ENCODE assay signal across 10 mouse cellular contexts in the genomic region with DNA sequence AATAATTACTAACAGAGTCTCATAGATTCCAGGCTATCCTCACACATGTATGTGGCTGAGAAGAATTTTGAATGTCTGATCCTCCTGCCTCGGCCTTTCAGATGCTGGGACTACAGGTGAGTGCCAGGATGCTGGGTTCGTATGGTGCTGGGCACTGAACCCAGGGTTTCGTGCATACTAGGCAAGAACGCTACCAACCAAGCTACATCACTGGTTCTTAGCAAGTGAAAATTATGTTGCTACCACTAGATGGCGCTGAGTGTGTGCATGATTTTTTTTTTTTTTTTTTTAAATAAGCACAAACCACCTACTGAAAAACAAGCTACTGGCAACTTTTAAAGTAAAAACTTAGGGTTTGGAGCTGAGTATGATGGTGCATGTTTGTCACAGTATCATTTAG. TPM values are rescaled to one million over a fixed set of nuclear protein-coding genes. Genes with fewer than 3 reads are reported as not detected.
A peak's percentile ranks its signal among the peaks of the same experiment; 100 is the strongest.
DNase-seq lines count a peak whose midpoint lies in the region; ATAC-seq and TF ChIP-seq lines count a peak whose summit lies in the region.
"Had no signal": no experiment of that assay in that cellular context is flagged by ENCODE, and none has a peak within 500 bp of the region (broad histone marks: within the 10 kb centered on the region; RNA-seq: fewer than 3 reads in every experiment).

No protein-coding gene starts in this region.

- intact Hi-C loops in heart, postnatal 10 days (cut with DNase I) = loop anchor here (1.0 to 5.0 kb wide), 4 partner anchors 117 to 350 kb away; no protein-coding TSS in a partner anchor

- H3K4me1 ChIP-seq in heart, embryonic 11.5 days (ENCODE audit: control insufficient read depth, insufficient read depth, low read length) = no peaks in the 10 kb centered on the region
- no peaks in the 10 kb centered on the region for H3K4me1 ChIP-seq in forebrain, embryonic 12.5 days
- no peaks in the 10 kb centered on the region for H3K4me1 ChIP-seq in midbrain, embryonic 13.5 days (replicated peaks)
- H3K4me1 ChIP-seq: embryonic facial prominence, embryonic 13.5 days had no signal

- no peaks in the 10 kb centered on the region for H3K79me2 ChIP-seq in C2C12 (ENCODE audit: control insufficient read depth, insufficient read depth)

- no peak for ATAC-seq in heart, embryonic 11.5 days (replicated peaks; ENCODE audit: insufficient number of reproducible peaks, low FRiP score, low TSS enrichment)
- ATAC-seq in forebrain, embryonic 12.5 days (ENCODE audit: low FRiP score) = peak; percentile 73
- ATAC-seq in midbrain, embryonic 13.5 days = peak; percentile 83

- H3K27me3 ChIP-seq in heart, embryonic 11.5 days (ENCODE audit: control insufficient read depth, insufficient read depth, low read length) = no peaks in the 10 kb centered on the region
- H3K27me3 ChIP-seq in C2C12 (ENCODE audit: control insufficient read depth, insufficient read depth, insufficient read length) = peaks cover 4% of the 10 kb centered on the region
- no peaks in the 10 kb centered on the region for H3K27me3 ChIP-seq in forebrain, embryonic 12.5 days
- no peaks in the 10 kb centered on the region for H3K27me3 ChIP-seq in midbrain, embryonic 13.5 days
- H3K27me3 ChIP-seq: embryonic facial prominence, embryonic 13.5 days; liver, embryonic 15.5 days had no signal

- H3K9me3 ChIP-seq in heart, embryonic 11.5 days (replicated peaks; ENCODE audit: control insufficient read depth, low read length) = 0 out of 2 replicates have a peak, but pooled peaks cover 2% of the 10 kb centered on the region
- H3K9me3 ChIP-seq in forebrain, embryonic 12.5 days = 0 out of 2 replicates have a peak, but pooled peaks cover 6% of the 10 kb centered on the region
- 0 out of 2 replicates have a peak, but pooled peaks cover 5% of the 10 kb centered on the region for H3K9me3 ChIP-seq in midbrain, embryonic 13.5 days
- H3K9me3 ChIP-seq: liver, embryonic 15.5 days had no signal

- H3ac ChIP-seq in C2C12 (ENCODE audit: control insufficient read depth, insufficient read length, low read depth) = no peak overlapping the region

- DNase-seq in heart, postnatal 10 days = peak; percentile 56 to 74
- peak; percentile 87 for DNase-seq in brain, adult 2 months (ENCODE audit: low read depth, low spot score)
- peak; percentile 12 for DNase-seq in layer of hippocampus, adult 9-11 months
- DNase-seq in urinary bladder, adult 2 months (ENCODE audit: low spot score) = no peak

- TF ChIP-seq CTCF in C2C12 (IDR thresholded peaks at IDR 0.05; ENCODE audit: control insufficient read depth, insufficient read depth, insufficient read length) = peak; percentile 25

- H3K4me2 ChIP-seq in heart, embryonic 11.5 days = no peak overlapping the region
- H3K4me2 ChIP-seq in forebrain, embryonic 12.5 days = no peak overlapping the region
- no peak overlapping the region for H3K4me2 ChIP-seq in midbrain, embryonic 13.5 days (replicated peaks)
- H3K4me2 ChIP-seq: embryonic facial prominence, embryonic 13.5 days; liver, embryonic 15.5 days had no signal

- H3K27ac ChIP-seq in heart, embryonic 11.5 days (ENCODE audit: low read depth, low read length) = no peak overlapping the region
- H3K27ac ChIP-seq in forebrain, embryonic 12.5 days = no peak overlapping the region
- H3K27ac ChIP-seq in midbrain, embryonic 13.5 days = no peak overlapping the region
- H3K27ac ChIP-seq: embryonic facial prominence, embryonic 13.5 days; liver, embryonic 15.5 days had no signal

- no peaks in the 10 kb centered on the region for H3K36me3 ChIP-seq in heart, embryonic 11.5 days (ENCODE audit: control insufficient read depth, insufficient read depth, low read length)
- H3K36me3 ChIP-seq in C2C12 (ENCODE audit: control insufficient read depth, insufficient read depth) = no peaks in the 10 kb centered on the region
- no peaks in the 10 kb centered on the region for H3K36me3 ChIP-seq in forebrain, embryonic 12.5 days (replicated peaks)
- no peaks in the 10 kb centered on the region for H3K36me3 ChIP-seq in midbrain, embryonic 13.5 days
- H3K36me3 ChIP-seq: embryonic facial prominence, embryonic 13.5 days; liver, embryonic 15.5 days had no signal

- no peak overlapping the region for H3K9ac ChIP-seq in heart, embryonic 11.5 days (ENCODE audit: low read depth, low read length)
- no peak overlapping the region for H3K9ac ChIP-seq in forebrain, embryonic 12.5 days
- no peak overlapping the region for H3K9ac ChIP-seq in midbrain, embryonic 13.5 days (replicated peaks)
- H3K9ac ChIP-seq: embryonic facial prominence, embryonic 13.5 days; liver, embryonic 15.5 days had no signal

- WGBS in heart, embryonic 11.5 days (ENCODE audit: insufficient replicate concordance) = 7% methylated on average over 5 of the region's 5 CpGs
- WGBS in forebrain, embryonic 12.5 days = 8% methylated on average over 5 of the region's 5 CpGs
- WGBS in midbrain, embryonic 13.5 days = 15% methylated on average over 5 of the region's 5 CpGs

- no peaks in the 10 kb centered on the region for H3K79me3 ChIP-seq in C2C12 (ENCODE audit: low read depth)

- no peak overlapping the region for H3K4me3 ChIP-seq in heart, embryonic 11.5 days (ENCODE audit: low read depth, low read length)
- no peak overlapping the region for H3K4me3 ChIP-seq in C2C12 (ENCODE audit: insufficient read depth, poor library complexity, severe bottlenecking)
- no peak overlapping the region for H3K4me3 ChIP-seq in forebrain, embryonic 12.5 days (replicated peaks)
- no peak overlapping the region for H3K4me3 ChIP-seq in midbrain, embryonic 13.5 days (replicated peaks)
- H3K4me3 ChIP-seq: embryonic facial prominence, embryonic 13.5 days; liver, embryonic 15.5 days had no signal

TF ChIP-seq in C2C12, 6 proteins besides CTCF, POLR2A, EP300 and RAD21:
- no peak for TF ChIP-seq USF1 (IDR thresholded peaks at IDR 0.05; ENCODE audit: low read depth)

RNA-seq across cellular contexts. Expression of gene Gnpnat1, which starts 18.5 kb away (rescaled TPM):
- total RNA-seq in heart, postnatal 10 days (2021) = 10 to 100 TPM; 10.0 to 10.6 TPM
- 36.8 and 38.0 TPM in 2 replicates for polyA plus RNA-seq in heart, embryonic 11.5 days (2014; fragmentation: Nextera tagmentation; extraction: Ambion mirVana)
- polyA plus RNA-seq in C2C12 (2012; fragmentation: generic; extraction: Trizol) = 12.5 TPM
- polyA plus RNA-seq in forebrain, embryonic 12.5 days (2016; fragmentation: Nextera tagmentation; extraction: Ambion mirVana) = 25.2 and 28.5 TPM in 2 replicates
- 29.2 and 30.6 TPM in 2 replicates for polyA plus RNA-seq in midbrain, embryonic 13.5 days (2015; fragmentation: Nextera tagmentation; extraction: Ambion mirVana)
- 13.1 and 15.8 TPM in 2 replicates for polyA plus RNA-seq in urinary bladder, adult 2 months (2012; rRNA removed)
